Mouse (Mus musculus) stomach, embryonic 15.5 days (tissue): ENCODE data around the gene Pou5f1. TPM values are rescaled to one million over a fixed set of nuclear protein-coding genes. Genes with fewer than 3 reads are reported as not detected.
"Not testable (repeated sequence)": the region's sequence is repeated elsewhere in the genome, so short reads cannot be mapped to it uniquely, and the experiment has no call there.

Source experiments
- ATAC-seq: fragments of 200-750 bp; cut with Nextera tagmentation; 2 replicates; pipeline ENCODE4 v1.8.0; 2017; ENCODE audit warnings: low read depth, moderate number of reproducible peaks, moderate TSS enrichment; ENCODE audit not compliant: insufficient read depth, low FRiP score
- H3K27ac ChIP-seq: fragments of 300-500 bp; sonication (generic); 2 replicates; pipeline ENCODE4 v1.5.1; 2015; ENCODE audit warnings: mild to moderate bottlenecking, inconsistent platforms
- H3K27me3 ChIP-seq: fragments of 300-500 bp; sonication (generic); replicated peaks from 2 replicates; pipeline ENCODE4 v1.6.1; 2015; ENCODE audit warnings: inconsistent platforms
- H3K36me3 ChIP-seq: fragments of 300-500 bp; sonication (generic); 2 replicates; pipeline ENCODE4 v1.6.1; 2015; ENCODE audit warnings: inconsistent platforms
- H3K4me1 ChIP-seq: fragments of 300-500 bp; sonication (generic); 2 replicates; pipeline ENCODE4 v1.6.1; 2015; ENCODE audit warnings: inconsistent platforms
- H3K4me2 ChIP-seq: fragments of 300-500 bp; sonication (generic); 2 replicates; pipeline ENCODE4 v1.6.1; 2015; ENCODE audit warnings: mild to moderate bottlenecking, inconsistent platforms
- H3K4me3 ChIP-seq: fragments of 300-500 bp; sonication (generic); replicated peaks from 2 replicates; pipeline ENCODE4 v1.5.1; 2015; ENCODE audit warnings: inconsistent platforms
- H3K9ac ChIP-seq: fragments of 300-500 bp; sonication (generic); 2 replicates; pipeline ENCODE4 v1.6.1; 2015; ENCODE audit warnings: inconsistent platforms
- H3K9me3 ChIP-seq: fragments of 300-500 bp; sonication (generic); 2 replicates; pipeline ENCODE4 v1.6.1; 2016; ENCODE audit warnings: inconsistent platforms
- WGBS: fragments of 180-500 bp; shearing (Covaris S2); methylation state at CpG from one replicate; pipeline ENCODE4 v1.1.7; 2015; 5-methylcytosine and 5-hydroxymethylcytosine counted together
- polyA plus RNA-seq: library from polyadenylated mRNA; unstranded; fragments of >200 nt; fragmentation: Nextera tagmentation; extraction: Ambion mirVana; gene quantifications from 2 replicates; pipeline ENCODE4 v1.2.1, GENCODE M21; 2015

Pou5f1 gene
- polyA plus RNA-seq, 1 experiment from 2014 or later, result not detected

DNA sequence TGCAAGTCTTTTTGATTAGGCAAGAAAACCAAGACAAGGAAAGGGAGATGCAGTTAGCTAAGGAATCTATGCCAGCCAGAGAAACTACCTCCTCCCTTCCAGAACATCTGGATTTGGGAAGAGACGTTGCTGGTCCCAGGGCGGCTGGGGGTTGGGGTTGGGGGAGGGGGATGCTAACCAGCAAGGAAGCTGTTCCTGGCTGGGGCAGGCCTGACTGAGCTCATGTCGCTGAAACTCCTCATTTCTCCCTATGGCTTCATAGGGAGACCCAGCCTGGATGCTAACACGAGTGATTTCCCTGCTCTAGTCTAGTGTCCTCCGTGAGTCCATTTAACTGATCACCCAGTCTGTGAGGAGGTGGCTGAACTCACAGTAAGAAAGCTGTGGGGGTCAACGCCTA is 3.6 kb upstream of the Pou5f1 start:
- no peaks in the 10 kb centered on the region for H3K36me3 ChIP-seq
- 16% methylated on average over 6 of the region's 6 CpGs for WGBS
- ATAC-seq, result no peak
- no peak overlapping the region for H3K9ac ChIP-seq
- H3K4me3 ChIP-seq, result no peak overlapping the region
- H3K27me3 ChIP-seq, result peaks cover 6% of the 10 kb centered on the region; the same call in 1 of the 2 replicates
- no peak overlapping the region for H3K27ac ChIP-seq
- no peaks in the 10 kb centered on the region for H3K4me1 ChIP-seq
- H3K9me3 ChIP-seq, result no peaks in the 10 kb centered on the region
- H3K4me2 ChIP-seq, result no peak overlapping the region

- 58% methylated on average over 5 of the region's 5 CpGs for WGBS
These were observed 3.1 kb upstream of the Pou5f1 start for GRCm38 (mm10) chr17:35502762-35503161.

DNA sequence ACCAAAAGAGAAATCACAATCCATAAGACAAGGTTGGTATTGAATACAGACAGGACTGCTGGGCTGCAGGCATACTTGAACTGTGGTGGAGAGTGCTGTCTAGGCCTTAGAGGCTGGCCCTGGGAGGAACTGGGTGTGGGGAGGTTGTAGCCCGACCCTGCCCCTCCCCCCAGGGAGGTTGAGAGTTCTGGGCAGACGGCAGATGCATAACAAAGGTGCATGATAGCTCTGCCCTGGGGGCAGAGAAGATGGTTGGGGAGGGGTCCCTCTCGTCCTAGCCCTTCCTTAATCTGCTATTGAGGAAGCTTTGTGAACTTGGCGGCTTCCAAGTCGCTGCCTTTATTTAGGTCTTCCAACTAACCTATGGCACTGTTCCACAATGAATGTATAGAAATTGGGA is 2.0 kb upstream of the Pou5f1 start:
- no peaks in the 10 kb centered on the region for H3K36me3 ChIP-seq
- no peak overlapping the region for H3K27ac ChIP-seq
- H3K4me3 ChIP-seq, result no peak overlapping the region
- no peak for ATAC-seq
- no peak overlapping the region for H3K9ac ChIP-seq
- H3K27me3 ChIP-seq, result peaks cover 6% of the 10 kb centered on the region; the same call in 1 of the 2 replicates
- WGBS, result 40% methylated on average over 5 of the region's 5 CpGs
- no peaks in the 10 kb centered on the region for H3K4me1 ChIP-seq
- H3K9me3 ChIP-seq, result no peaks in the 10 kb centered on the region
- no peak overlapping the region for H3K4me2 ChIP-seq

More at GRCm38 (mm10) chr17:35502762-35503161, 3.1 kb upstream of the Pou5f1 start:
- H3K4me2 ChIP-seq, result no peak overlapping the region
- no peak overlapping the region for H3K9ac ChIP-seq
- no peaks in the 10 kb centered on the region for H3K36me3 ChIP-seq
- H3K4me3 ChIP-seq, result no peak overlapping the region
- no peaks in the 10 kb centered on the region for H3K4me1 ChIP-seq
- peaks cover 6% of the 10 kb centered on the region; the same call in 1 of the 2 replicates for H3K27me3 ChIP-seq
- H3K27ac ChIP-seq, result no peak overlapping the region
- no peaks in the 10 kb centered on the region for H3K9me3 ChIP-seq
- ATAC-seq, result no peak

- Histone ChIP-seq H3K27ac (no peak overlapping the region), H3K9me3 (no peaks in the 10 kb centered on the region), H3K9ac (no peak overlapping the region), H3K4me2 (no peak overlapping the region), H3K27me3 (peaks cover 6% of the 10 kb centered on the region; the same call in 1 of the 2 replicates), H3K4me3 (no peak overlapping the region), H3K36me3 (no peaks in the 10 kb centered on the region), H3K4me1 (0 out of 2 replicates have a peak, but pooled peaks cover 2% of the 10 kb centered on the region)
- ATAC-seq, result no peak
- WGBS, result 40% methylated on average over 8 of the region's 8 CpGs
These were observed 963 bp upstream of the Pou5f1 start for GRCm38 (mm10) chr17:35504628-35505481.

DNA sequence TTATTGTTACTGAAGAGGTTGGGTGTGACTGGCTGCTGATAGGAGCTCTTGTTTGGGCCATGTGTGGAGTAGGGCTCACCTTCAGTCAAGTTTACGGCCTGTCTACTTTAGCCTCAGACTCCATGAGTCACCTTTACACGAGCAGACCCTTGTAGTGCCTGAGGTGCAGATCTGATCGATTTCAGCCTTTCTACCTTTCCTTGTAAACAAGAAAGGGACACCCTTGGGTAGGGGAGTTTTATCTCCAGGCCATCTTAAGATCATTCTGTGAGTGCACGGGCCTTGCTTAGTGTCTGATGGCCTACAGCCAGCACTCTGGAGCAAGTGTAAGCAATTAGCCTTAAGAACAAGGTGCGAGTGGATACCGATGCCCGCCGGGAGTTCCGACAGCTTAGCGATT is 1.1 kb downstream of the Pou5f1 start:
- no peaks in the 10 kb centered on the region for H3K9me3 ChIP-seq
- whole genome bisulfite sequencing, result 22% methylated on average over 10 of the region's 10 CpGs
- no peak overlapping the region for H3K9ac ChIP-seq
- H3K4me3 ChIP-seq, result no peak overlapping the region
- 0 out of 2 replicates have a peak, but pooled peaks cover 2% of the 10 kb centered on the region for H3K4me1 ChIP-seq
- no peak overlapping the region for H3K27ac ChIP-seq
- H3K4me2 ChIP-seq, result no peak overlapping the region
- peaks cover 6% of the 10 kb centered on the region; the same call in 1 of the 2 replicates for H3K27me3 ChIP-seq
- ATAC-seq, result no peak
- no peaks in the 10 kb centered on the region for H3K36me3 ChIP-seq

- 28% methylated on average over 13 of the region's 13 CpGs for WGBS
- Histone ChIP-seq H3K27me3 (peaks cover 6% of the 10 kb centered on the region; the same call in 1 of the 2 replicates), H3K4me3 (no peak overlapping the region), H3K9ac (no peak overlapping the region), H3K9me3 (no peaks in the 10 kb centered on the region), H3K4me2 (no peak overlapping the region), H3K36me3 (no peaks in the 10 kb centered on the region), H3K27ac (no peak overlapping the region), H3K4me1 (0 out of 2 replicates have a peak, but pooled peaks cover 2% of the 10 kb centered on the region)
- no peak for ATAC-seq
These were observed 1.9 kb downstream of the Pou5f1 start for GRCm38 (mm10) chr17:35507556-35508260.

DNA sequence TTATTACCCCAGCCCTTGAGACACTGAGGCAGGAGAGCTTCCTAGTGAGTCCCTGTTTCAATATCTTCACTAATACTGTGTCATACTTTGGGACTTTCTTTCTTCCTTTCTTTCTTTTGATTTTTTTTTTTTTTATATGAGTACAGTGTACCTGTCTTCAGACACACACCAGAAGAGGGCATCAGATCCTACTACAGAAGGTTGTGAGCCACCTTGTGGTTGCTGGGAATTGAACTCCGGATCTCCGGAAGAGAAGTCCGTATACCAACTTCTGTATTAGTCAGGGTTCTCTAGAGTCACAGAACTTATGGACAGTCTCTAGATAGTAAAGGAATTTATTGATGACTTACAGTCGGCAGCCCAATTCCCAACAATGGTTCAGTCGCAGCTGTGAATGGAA is 2.5 kb downstream of the Pou5f1 start:
- H3K9ac ChIP-seq, H3K9me3 ChIP-seq, H3K27me3 ChIP-seq, H3K27ac ChIP-seq, H3K4me3 ChIP-seq, ATAC-seq, H3K4me1 ChIP-seq, H3K4me2 ChIP-seq, H3K36me3 ChIP-seq: not testable (repeated sequence)
- WGBS, result 49% methylated on average over 5 of the region's 5 CpGs

- H3K27me3 ChIP-seq, result peaks cover 6% of the 10 kb centered on the region; the same call in 1 of the 2 replicates
- no peak for ATAC-seq
- H3K4me2 ChIP-seq, result no peak overlapping the region
- H3K4me3 ChIP-seq, result no peak overlapping the region
- H3K27ac ChIP-seq, result no peak overlapping the region
- 32% methylated on average over 8 of the region's 8 CpGs for WGBS
- no peaks in the 10 kb centered on the region for H3K9me3 ChIP-seq
- no peak overlapping the region for H3K9ac ChIP-seq
- peaks cover 4% of the 10 kb centered on the region; the same call in 1 of the 2 replicates for H3K4me1 ChIP-seq
- H3K36me3 ChIP-seq, result no peaks in the 10 kb centered on the region
These were observed 3.5 kb downstream of the Pou5f1 start for GRCm38 (mm10) chr17:35509284-35509683.

DNA sequence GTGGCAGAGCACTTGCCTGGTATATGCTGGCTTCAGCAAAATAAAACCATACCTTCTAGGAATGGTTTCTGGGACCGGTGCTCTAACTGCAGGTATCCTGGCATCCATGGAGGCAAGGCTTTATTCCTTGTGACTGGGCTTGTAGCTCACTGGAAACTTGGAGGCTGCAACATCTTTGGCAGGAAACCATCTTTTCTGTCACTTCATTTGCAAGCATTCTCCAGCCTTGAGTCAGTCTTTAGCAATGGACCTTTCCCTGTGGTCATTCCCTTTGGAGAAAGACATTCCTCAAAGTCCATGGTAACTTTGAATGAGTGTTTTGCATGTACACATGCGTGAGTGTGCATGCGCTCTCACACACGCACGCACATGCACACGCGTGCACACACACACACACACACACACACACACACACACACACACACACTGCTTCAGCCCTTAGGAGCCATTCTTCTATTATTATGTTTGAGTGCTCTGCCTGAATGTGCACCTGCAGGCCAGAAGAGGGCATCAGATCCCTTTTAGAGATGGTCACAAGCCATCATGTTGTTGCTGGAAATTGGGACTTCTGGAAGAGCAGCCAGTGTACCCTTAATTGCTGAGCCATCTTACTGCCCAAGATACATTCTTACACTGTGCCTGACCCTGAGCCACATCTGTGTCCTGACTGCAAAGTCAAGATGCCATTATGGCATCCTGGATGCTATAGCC is 7.3 kb downstream of the Pou5f1 start:
- Histone ChIP-seq H3K4me1 (peaks cover 27% of the 10 kb centered on the region), H3K36me3 (no peaks in the 10 kb centered on the region), H3K27ac (no peak overlapping the region), H3K9ac (no peak overlapping the region), H3K4me3 (no peak overlapping the region), H3K4me2 (no peak overlapping the region), H3K27me3 (no peaks in the 10 kb centered on the region), H3K9me3 (no peaks in the 10 kb centered on the region)
- 93% methylated on average over 7 of the region's 7 CpGs for WGBS
- no peak for ATAC-seq

GRCm38 (mm10) chr17:35513886-35514285 is 8.1 kb downstream of the Pou5f1 start:
- peak overlapping the region; percentile 69; the same call in 1 of the 2 replicates for H3K4me3 ChIP-seq
- ATAC-seq, result no peak
- no peak overlapping the region for H3K9ac ChIP-seq
- H3K9me3 ChIP-seq, result no peaks in the 10 kb centered on the region
- no peaks in the 10 kb centered on the region for H3K27me3 ChIP-seq
- H3K4me2 ChIP-seq, result peak overlapping the region; percentile 77
- no peaks in the 10 kb centered on the region for H3K36me3 ChIP-seq
- peaks cover 28% of the 10 kb centered on the region for H3K4me1 ChIP-seq
- WGBS, result 12% methylated on average over 2 of the region's 2 CpGs
- no peak overlapping the region for H3K27ac ChIP-seq

DNA sequence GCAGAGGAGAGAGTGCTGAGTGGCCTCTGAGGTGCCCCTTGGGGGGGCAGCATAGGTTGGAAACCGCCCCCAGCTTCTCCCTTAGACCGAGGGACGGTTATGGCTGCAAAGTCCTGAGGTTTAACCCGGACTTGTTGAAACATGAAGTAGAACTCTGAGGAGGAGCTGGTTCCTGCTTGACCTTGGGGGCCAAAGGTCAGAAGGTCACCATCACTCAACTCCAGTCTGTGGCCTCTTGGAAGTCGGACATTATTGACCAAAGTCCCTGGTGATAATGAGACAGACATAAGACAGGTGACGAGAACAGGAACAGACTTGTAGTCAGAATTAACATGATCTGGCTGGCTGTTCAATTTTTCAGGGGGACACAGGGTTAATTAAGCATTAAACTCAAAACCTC is 8.9 kb downstream of the Pou5f1 start:
- H3K4me3 ChIP-seq, result peak overlapping the region; percentile 69
- peak overlapping the region; percentile 77 for H3K4me2 ChIP-seq
- 41% methylated on average over 6 of the region's 6 CpGs for WGBS
- no peak overlapping the region for H3K27ac ChIP-seq
- no peaks in the 10 kb centered on the region for H3K9me3 ChIP-seq
- no peak for ATAC-seq
- peak overlapping the region; percentile 8; the same call in 1 of the 2 replicates for H3K9ac ChIP-seq
- H3K4me1 ChIP-seq, result peaks cover 25% of the 10 kb centered on the region
- H3K36me3 ChIP-seq, result no peaks in the 10 kb centered on the region
- H3K27me3 ChIP-seq, result no peaks in the 10 kb centered on the region
